Mouse (Mus musculus): ENCODE results near the gene Slc5a4b. TPM values are rescaled to one million over a fixed set of nuclear protein-coding genes. Genes with fewer than 3 reads are reported as not detected.
A peak's percentile ranks its signal among the peaks of the same experiment; 100 is the strongest.

The Slc5a4b gene
- polyA plus RNA-seq, 1 experiment from 2014 or later = 0.73 TPM

DNA sequence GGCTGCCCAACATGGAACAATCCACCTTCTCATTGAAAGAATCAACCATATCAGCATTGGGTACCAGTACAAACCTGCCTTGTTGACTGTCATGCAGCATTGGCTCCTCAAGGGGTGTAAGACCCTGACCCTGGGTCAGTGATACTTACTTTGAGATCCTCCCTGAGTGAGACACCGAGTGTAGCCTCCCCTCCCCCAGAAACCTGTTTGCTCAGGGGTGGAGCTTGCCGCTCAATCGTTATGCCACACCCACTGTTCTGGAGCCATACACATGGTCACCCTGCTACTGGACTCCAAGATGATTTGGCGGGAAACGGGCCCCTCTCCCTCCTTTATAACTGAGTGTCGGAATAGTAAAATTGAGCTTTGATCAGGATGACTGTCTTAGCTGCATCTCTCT is 86.8 kb downstream of the Slc5a4b start:
- H3K27ac ChIP-seq (ENCODE audit: low read length) = no peak overlapping the region
- no peaks in the 10 kb centered on the region for H3K36me3 ChIP-seq (ENCODE audit: control insufficient read depth, insufficient read depth, low read length)
- H3K4me2 ChIP-seq (ENCODE audit: low read depth, low read length) = no peak overlapping the region
- peaks cover 5% of the 10 kb centered on the region; the same call in 1 of the 2 replicates for H3K9me3 ChIP-seq (ENCODE audit: control insufficient read depth, low read length)
- no peaks in the 10 kb centered on the region for H3K27me3 ChIP-seq (replicated peaks; ENCODE audit: control insufficient read depth, insufficient read depth, low read length)
- H3K9ac ChIP-seq (ENCODE audit: low read depth, low read length) = no peak overlapping the region
- no peak overlapping the region for H3K4me3 ChIP-seq (ENCODE audit: low read length)
- no peak for ATAC-seq
- 86% methylated on average over 6 of the region's 6 CpGs for WGBS
- no peaks in the 10 kb centered on the region; the same call in 1 of the 2 replicates for H3K4me1 ChIP-seq (ENCODE audit: control insufficient read depth, insufficient read depth, low read length)

DNA sequence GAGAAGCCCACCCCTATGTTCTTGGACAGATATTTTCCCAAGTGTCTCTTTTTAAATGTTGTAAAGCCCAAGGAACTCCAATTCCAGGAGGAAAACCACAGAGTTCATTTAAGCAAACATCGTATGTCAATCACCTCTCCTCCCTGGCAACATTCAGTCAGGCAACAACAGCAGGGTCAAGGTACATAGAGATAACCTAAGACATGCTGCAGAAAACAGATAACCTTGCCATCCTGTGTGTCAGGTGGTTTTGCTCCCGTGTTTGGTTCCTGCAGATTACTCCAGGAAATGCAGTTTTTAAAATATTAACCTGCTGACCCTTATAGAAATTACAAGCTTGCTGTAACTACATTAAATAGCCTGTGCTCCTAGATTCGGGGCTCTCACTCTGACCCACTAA is 89.0 kb downstream of the Slc5a4b start:
- H3K4me3 ChIP-seq (ENCODE audit: low read length) = no peak overlapping the region
- no peaks in the 10 kb centered on the region for H3K4me1 ChIP-seq (ENCODE audit: control insufficient read depth, insufficient read depth, low read length)
- H3K4me2 ChIP-seq (ENCODE audit: low read depth, low read length) = no peak overlapping the region
- no peak overlapping the region for H3K9ac ChIP-seq (ENCODE audit: low read depth, low read length)
- peak; percentile 92 for ATAC-seq
- no peaks in the 10 kb centered on the region for H3K27me3 ChIP-seq (replicated peaks; ENCODE audit: control insufficient read depth, insufficient read depth, low read length)
- no peaks in the 10 kb centered on the region for H3K36me3 ChIP-seq (ENCODE audit: control insufficient read depth, insufficient read depth, low read length)
- H3K9me3 ChIP-seq (ENCODE audit: control insufficient read depth, low read length) = peaks cover 5% of the 10 kb centered on the region; the same call in 1 of the 2 replicates
- 49% methylated on average over 3 of the region's 3 CpGs for WGBS
- H3K27ac ChIP-seq (ENCODE audit: low read length) = peak overlapping the region; percentile 78

DNA sequence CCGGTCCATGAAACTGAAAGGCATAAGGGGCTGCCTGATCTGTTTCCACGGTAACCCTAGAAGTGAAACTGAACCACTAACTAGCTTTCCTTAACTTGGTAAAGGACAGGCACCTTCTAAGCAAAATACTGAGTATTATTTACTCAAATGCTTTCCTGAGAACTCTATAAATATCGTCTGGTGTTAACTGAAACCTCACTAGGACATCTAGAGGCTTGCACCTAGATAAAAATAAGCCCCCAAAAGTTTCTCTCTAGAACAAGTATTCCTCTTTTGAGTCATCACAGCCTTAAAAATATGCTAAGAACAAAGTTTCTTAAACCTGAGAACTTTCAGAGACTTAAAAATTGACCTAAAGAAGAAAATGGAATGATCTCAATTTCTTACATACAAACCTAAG is 93.9 kb downstream of the Slc5a4b start:
- no peak for ATAC-seq

DNA sequence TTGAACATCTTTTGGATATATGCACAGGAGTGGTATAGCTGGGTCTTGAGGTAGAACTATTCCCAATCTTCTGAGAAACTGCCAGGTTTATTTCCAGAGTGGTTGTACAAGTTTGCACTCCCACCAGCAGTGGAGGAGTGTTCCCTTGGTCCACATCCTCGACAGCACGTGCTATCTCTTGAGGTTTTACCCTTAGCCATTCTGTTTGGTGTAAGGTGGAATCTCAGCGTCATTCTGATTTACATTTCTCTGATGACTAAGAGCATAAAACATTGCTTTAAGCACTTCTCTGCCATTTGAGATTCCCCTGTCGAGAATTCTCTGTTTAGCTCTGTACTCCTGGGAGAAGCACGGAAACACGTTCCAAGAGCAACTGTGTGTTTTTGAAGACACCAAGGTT is 97.8 kb downstream of the Slc5a4b start:
- Histone ChIP-seq H3K4me3 (ENCODE audit: low read length) (no peak overlapping the region), H3K4me1 (ENCODE audit: control insufficient read depth, insufficient read depth, low read length) (no peaks in the 10 kb centered on the region), H3K9ac (ENCODE audit: low read depth, low read length) (no peak overlapping the region), H3K27ac (ENCODE audit: low read length) (no peak overlapping the region), H3K27me3 (replicated peaks; ENCODE audit: control insufficient read depth, insufficient read depth, low read length) (no peaks in the 10 kb centered on the region), H3K36me3 (ENCODE audit: control insufficient read depth, insufficient read depth, low read length) (no peaks in the 10 kb centered on the region), H3K9me3 (ENCODE audit: control insufficient read depth, low read length) (no peaks in the 10 kb centered on the region), H3K4me2 (ENCODE audit: low read depth, low read length) (no peak overlapping the region)
- 66% methylated on average over 6 of the region's 6 CpGs for WGBS
- ATAC-seq = no peak

More for the DNA sequence above, 93.9 kb downstream of the Slc5a4b start:
- no peaks in the 10 kb centered on the region for H3K36me3 ChIP-seq (ENCODE audit: control insufficient read depth, insufficient read depth, low read length)
- 87% methylated on average over 3 of the region's 3 CpGs for WGBS
- no peak overlapping the region for H3K9ac ChIP-seq (ENCODE audit: low read depth, low read length)
- H3K27me3 ChIP-seq (replicated peaks; ENCODE audit: control insufficient read depth, insufficient read depth, low read length) = no peaks in the 10 kb centered on the region
- H3K4me2 ChIP-seq (ENCODE audit: low read depth, low read length) = no peak overlapping the region
- H3K4me1 ChIP-seq (ENCODE audit: control insufficient read depth, insufficient read depth, low read length) = no peaks in the 10 kb centered on the region
- H3K9me3 ChIP-seq (ENCODE audit: control insufficient read depth, low read length) = no peaks in the 10 kb centered on the region
- H3K27ac ChIP-seq (ENCODE audit: low read length) = no peak overlapping the region
- no peak overlapping the region for H3K4me3 ChIP-seq (ENCODE audit: low read length)

DNA sequence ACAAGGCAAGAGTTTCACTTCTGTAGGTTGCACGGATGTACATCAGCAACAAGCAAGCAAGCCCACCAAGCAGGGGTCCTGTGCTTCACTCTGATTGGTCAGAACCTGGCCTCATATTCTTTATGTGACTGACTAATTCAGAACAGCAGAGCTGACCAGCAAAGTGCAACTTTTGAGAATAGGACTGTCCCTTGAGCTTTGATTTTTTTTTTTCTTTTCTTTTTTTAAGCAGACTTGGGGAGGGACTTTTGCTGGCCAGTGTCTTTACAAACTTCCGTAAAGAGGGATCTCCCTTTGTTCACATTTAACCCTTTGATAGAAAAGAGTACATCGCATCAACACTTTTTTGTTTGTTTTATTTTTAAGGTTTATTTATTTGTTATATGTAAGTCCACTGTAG is 100.9 kb downstream of the Slc5a4b start:
- no peak overlapping the region for H3K9ac ChIP-seq (ENCODE audit: low read depth, low read length)
- 83% methylated on average over 3 of the region's 3 CpGs for WGBS
- H3K4me1 ChIP-seq (ENCODE audit: control insufficient read depth, insufficient read depth, low read length) = no peaks in the 10 kb centered on the region
- no peak overlapping the region for H3K27ac ChIP-seq (ENCODE audit: low read length)
- no peak overlapping the region for H3K4me2 ChIP-seq (ENCODE audit: low read depth, low read length)
- no peaks in the 10 kb centered on the region for H3K36me3 ChIP-seq (ENCODE audit: control insufficient read depth, insufficient read depth, low read length)
- no peaks in the 10 kb centered on the region for H3K27me3 ChIP-seq (replicated peaks; ENCODE audit: control insufficient read depth, insufficient read depth, low read length)
- H3K4me3 ChIP-seq (ENCODE audit: low read length) = no peak overlapping the region
- H3K9me3 ChIP-seq (ENCODE audit: control insufficient read depth, low read length) = no peaks in the 10 kb centered on the region
- ATAC-seq = no peak

Small RNAs within 50 kb of the gene (microRNA-seq; reads per million reads assigned to microRNA genes)
- gene Mir6409 = not detected

Other genes with a start within 250 kb of the Slc5a4b start
- 6.8 and 9.7 TPM in 2 replicates for gene Derl3, start 217.5 kb downstream of the Slc5a4b start, polyA plus RNA-seq (2015; fragmentation: Nextera tagmentation; extraction: Ambion mirVana)
- 149 and 171 TPM in 2 replicates for gene Smarcb1, start 189.3 kb downstream of the Slc5a4b start, polyA plus RNA-seq (2015; fragmentation: Nextera tagmentation; extraction: Ambion mirVana)
- gene Chchd10, start 177.8 kb downstream of the Slc5a4b start, polyA plus RNA-seq (2015; fragmentation: Nextera tagmentation; extraction: Ambion mirVana) = 252 and 271 TPM in 2 replicates
- 23.5 and 25.4 TPM in 2 replicates for gene Mmp11, start 174.5 kb downstream of the Slc5a4b start, polyA plus RNA-seq (2015; fragmentation: Nextera tagmentation; extraction: Ambion mirVana)
- 0.29 and 0.51 TPM in 2 replicates for gene Gm867, start 170.3 kb downstream of the Slc5a4b start, polyA plus RNA-seq (2015; fragmentation: Nextera tagmentation; extraction: Ambion mirVana)
- gene Vpreb3, start 167.9 kb downstream of the Slc5a4b start, polyA plus RNA-seq (2015; fragmentation: Nextera tagmentation; extraction: Ambion mirVana) = 0.68 TPM in 1 of 2 replicates, not detected in the other
- not detected in 2 replicates for gene Gm5134, start 156.4 kb downstream of the Slc5a4b start, polyA plus RNA-seq (2015; fragmentation: Nextera tagmentation; extraction: Ambion mirVana)
- gene Zfp280b, start 78.3 kb downstream of the Slc5a4b start, polyA plus RNA-seq (2015; fragmentation: Nextera tagmentation; extraction: Ambion mirVana) = 16.4 and 16.6 TPM in 2 replicates
- gene Slc5a4a, start 36.5 kb upstream of the Slc5a4b start, polyA plus RNA-seq (2015; fragmentation: Nextera tagmentation; extraction: Ambion mirVana) = 0.21 and 0.28 TPM in 2 replicates
- 42.6 and 44.2 TPM in 2 replicates for gene Prmt2, start 126.9 kb upstream of the Slc5a4b start, polyA plus RNA-seq (2015; fragmentation: Nextera tagmentation; extraction: Ambion mirVana)
- gene S100b, start 142.9 kb upstream of the Slc5a4b start, polyA plus RNA-seq (2015; fragmentation: Nextera tagmentation; extraction: Ambion mirVana) = 2.1 and 2.4 TPM in 2 replicates
- gene Dip2a, start 234.3 kb upstream of the Slc5a4b start, polyA plus RNA-seq (2015; fragmentation: Nextera tagmentation; extraction: Ambion mirVana) = 6.3 and 7.8 TPM in 2 replicates